Mouse (Mus musculus) CH12F3 (cell line): ENCODE data around the gene C530025M09Rik.

Experiments
- in situ Hi-C: fragments of 300-500 bp; cut with MboI; formaldehyde crosslinking; loops from 2 replicates; pipeline ENCODE4 v1.14.3; 2020; ENCODE audit warnings: low sequenced_read_pairs

Gene C530025M09Rik

DNA sequence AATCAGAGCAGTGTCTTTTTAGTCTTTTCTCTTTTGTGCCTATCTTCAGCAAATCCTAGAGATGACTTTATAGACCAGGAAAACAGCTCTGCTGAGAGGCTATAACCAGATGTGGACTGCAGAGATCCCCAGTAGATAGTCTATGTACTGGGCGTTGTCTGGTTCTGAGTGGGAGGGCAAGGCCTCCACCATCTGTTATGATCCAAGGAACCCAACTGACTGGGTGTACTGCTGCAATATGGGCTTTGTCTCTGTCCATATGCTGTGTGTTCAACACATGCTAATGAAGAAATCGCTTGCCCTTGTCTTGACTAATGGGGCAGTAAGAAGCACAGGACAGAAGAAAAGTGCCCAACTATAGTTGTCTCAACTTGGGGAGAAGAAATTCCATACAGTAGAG, 25.8 kb downstream of the C530025M09Rik start:
- in situ Hi-C loops = no loop called here

DNA sequence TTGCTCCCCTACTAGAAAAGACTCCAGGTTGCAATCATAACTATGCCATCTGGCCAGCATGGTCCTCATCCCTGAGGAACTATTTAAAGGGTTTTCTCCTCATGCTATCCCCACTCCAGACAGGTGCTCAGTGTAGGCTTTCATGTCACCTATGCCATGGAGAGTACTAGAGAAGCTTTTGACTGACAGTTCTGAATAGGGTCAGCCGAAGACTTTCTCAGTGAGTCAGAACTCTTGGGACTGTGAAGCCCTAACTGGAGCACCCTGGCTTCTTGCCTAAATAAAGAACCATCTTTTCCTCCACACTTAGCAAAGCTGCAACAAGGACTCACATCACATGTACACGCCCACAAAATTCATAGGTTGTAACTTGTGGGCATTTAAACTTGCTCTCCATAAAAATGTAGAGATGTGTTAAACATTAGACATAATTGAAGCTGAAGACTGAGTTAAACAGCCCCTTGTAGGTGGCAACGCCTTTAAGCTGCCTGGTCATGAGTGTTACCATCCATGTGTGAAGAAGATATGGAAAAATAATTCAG, 26.3 kb downstream of the C530025M09Rik start:
- in situ Hi-C loops = no loop called here

DNA sequence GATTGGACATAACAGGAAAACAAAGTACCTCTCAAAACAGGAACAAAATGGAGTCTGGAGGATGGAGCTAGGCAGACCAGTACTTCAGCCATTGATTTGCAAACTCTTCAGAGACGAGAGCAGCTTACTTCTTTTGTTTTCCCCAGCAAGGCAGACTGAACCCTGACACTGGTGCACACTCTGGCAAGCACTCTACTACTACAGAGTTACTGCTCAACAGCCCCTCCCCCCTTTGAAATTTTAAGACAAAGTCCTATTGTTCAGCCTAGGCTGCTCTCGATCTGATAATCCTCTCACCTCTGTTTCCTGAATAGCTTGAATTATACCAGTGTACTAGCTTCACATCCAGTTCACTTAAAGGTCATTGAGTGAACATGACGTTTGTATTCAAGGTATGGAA, 32.4 kb downstream of the C530025M09Rik start:
- in situ Hi-C loops = no loop called here
